Mouse (Mus musculus) cerebellum, postnatal 36 days (tissue): Measurements from ENCODE around the gene Olfr692.
A peak's percentile ranks its signal among the peaks of the same experiment; 100 is the strongest.

Experiments used
- DNase-seq, 2 experiments: peaks; one replicate each; pipeline ENCODE4 v3.0.0; 2021 to 2022; ENCODE audit warnings: mixed read lengths in 2 of 2

Olfr692 gene

DNA sequence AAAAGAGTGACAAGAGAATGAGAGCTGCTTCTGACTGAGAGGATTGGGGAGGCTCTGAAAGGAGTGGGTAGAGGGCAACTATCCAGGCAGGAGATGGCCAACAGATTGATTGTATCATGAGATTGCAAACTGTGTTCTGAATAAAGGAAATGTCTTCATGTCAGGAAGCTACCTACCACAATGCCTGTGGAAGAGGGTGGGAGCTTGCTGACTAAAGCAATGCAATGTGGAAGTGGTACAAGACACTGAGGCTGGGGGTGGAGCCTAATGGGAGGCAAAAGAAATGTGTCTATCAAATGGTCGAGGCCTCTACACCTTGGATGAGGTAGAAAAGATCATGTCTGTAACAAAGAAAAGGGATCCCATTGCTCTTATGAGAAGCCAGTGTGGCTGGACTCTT is 38.3 kb downstream of the Olfr692 start:
- no peak for DNase-seq

DNA sequence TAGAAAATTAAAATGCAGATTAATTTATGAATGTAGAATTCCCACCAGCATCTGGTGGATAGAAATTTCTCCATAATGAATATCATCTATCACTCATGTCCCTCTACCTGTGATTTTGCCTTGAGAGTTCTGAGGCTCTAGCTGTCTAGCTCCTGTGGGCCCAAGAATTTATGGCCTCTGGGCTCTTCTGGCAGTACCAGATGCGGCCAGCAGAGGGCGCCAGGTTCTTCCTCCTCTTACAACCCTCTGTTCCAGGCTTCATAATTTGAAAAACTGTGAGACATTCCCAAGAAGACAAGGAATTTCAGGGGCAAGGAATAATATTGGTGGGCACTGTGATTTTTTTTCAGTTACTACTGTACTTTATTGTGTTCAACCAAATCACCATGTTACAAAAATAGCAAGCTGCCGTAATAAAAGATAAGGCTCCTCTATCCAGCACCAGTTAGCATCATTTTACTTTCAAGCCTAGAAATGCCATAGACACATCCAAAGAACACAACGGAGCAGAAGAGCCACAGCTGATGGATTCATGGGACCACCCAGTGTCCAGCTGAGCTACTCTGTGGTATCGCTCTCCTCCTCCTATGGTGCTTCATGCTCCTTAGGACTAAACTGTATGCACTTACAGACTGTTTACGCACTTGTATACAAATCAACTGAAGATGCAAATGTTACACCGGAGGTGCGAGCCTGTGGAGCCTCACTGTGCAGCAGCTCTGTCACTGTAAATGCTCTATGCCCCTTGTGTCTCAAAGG is 44.0 kb downstream of the Olfr692 start:
- peak; percentile 80 to 86 for DNase-seq

DNA sequence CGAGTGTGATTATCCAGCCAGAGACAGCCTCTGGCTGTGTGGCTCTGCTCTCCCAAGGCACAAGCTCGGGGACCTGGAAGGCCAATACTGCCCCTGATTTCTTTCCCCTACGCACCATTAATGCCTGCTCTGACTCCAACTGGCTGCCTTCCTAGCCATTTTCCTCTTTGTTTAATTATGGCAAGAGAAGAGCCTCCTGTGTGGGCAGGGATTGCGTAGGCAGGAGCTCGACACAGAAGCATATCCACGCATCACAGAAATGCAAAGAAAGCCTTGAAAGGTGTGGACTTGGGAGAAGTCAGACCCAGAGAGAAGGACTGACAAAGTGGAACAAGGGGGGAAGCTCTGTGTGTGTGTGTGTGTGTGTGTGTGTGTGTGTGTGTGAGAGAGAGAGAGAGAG is 46.4 kb downstream of the Olfr692 start:
- DNase-seq, result no peak

DNA sequence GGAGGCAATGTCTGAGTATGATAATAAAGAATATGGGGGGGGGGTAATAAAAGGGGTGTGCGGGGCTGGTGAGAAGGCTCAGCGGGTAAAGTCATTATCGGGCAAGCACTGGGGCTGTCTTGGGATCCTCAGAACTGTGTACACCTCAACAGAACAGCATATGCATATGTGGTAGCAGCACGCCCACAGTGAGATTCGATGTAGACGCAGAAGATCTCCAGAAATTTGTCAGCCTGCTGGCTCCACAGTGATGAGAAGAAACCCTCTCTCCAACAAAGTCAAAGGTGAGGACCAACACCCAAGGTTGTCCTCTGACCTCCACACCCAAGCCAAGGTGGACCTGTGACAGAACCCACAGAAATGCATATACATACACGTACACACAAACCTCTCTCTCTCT is 48.5 kb downstream of the Olfr692 start:
- no peak for DNase-seq

DNA sequence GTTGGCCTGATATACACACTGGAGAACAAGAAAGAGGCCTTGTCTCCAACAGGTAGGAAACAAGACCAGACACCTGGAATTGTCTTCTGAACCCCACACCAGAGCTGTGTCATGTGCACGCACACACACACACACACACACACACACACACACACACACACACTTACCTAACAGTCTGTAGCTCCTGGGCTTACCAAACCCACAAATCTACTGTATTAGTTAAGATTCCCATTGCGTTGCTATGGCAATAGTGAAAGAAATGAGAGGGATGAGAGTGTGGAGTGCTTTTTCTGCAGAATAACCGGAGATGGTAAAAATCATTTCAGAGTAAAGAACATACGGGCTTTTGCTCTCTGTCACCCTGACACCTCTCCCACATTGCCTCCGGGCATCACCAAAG is 50.1 kb downstream of the Olfr692 start:
- no peak for DNase-seq
